Mouse (Mus musculus) neural tube, embryonic 13.5 days (tissue): ENCODE data around the gene Casp14. TPM values are rescaled to one million over a fixed set of nuclear protein-coding genes. Genes with fewer than 3 reads are reported as not detected.

Source experiments
- polyA plus RNA-seq: library from polyadenylated mRNA; unstranded; fragments of >200 nt; fragmentation: Nextera tagmentation; extraction: Ambion mirVana; gene quantifications from 2 replicates; pipeline ENCODE4 v1.2.1, GENCODE M21; 2015

The Casp14 gene
- polyA plus RNA-seq, 1 experiment from 2014 or later = not detected

Other genes with a start within 250 kb of the Casp14 start
- gene Olfr1358, start 200.9 kb downstream of the Casp14 start, polyA plus RNA-seq = not detected in 2 replicates
- gene Ilvbl, start 143.9 kb downstream of the Casp14 start, polyA plus RNA-seq = 52.3 and 54.6 TPM in 2 replicates
- gene Syde1, start 126.3 kb downstream of the Casp14 start, polyA plus RNA-seq = 4.3 and 4.4 TPM in 2 replicates
- gene Olfr1357, start 100.2 kb downstream of the Casp14 start, polyA plus RNA-seq = not detected in 2 replicates
- 0.11 and 0.18 TPM in 2 replicates for gene Ccdc105, start 34.8 kb upstream of the Casp14 start, polyA plus RNA-seq
- gene Slc1a6, start 62.2 kb upstream of the Casp14 start, polyA plus RNA-seq = 7.2 and 7.8 TPM in 2 replicates
- not detected in 2 replicates for gene Olfr1356, start 133.9 kb upstream of the Casp14 start, polyA plus RNA-seq
- not detected in 2 replicates for gene Olfr1355, start 157.2 kb upstream of the Casp14 start, polyA plus RNA-seq
- not detected in 2 replicates for gene Olfr1354, start 194.9 kb upstream of the Casp14 start, polyA plus RNA-seq
- gene Olfr8, start 232.3 kb upstream of the Casp14 start, polyA plus RNA-seq = not detected in 2 replicates
- not detected in 2 replicates for gene Olfr1353, start 245.0 kb upstream of the Casp14 start, polyA plus RNA-seq